Mouse (Mus musculus): Measurements from ENCODE around the gene Rgs8. TPM values are rescaled to one million over a fixed set of nuclear protein-coding genes. Genes with fewer than 3 reads are reported as not detected.

Gene Rgs8
- polyA plus RNA-seq, 1 experiment from 2014 or later: 0.14 TPM

- H3K36me3 ChIP-seq: no peaks in the 10 kb centered on the region
- WGBS: 1% methylated on average over 18 of the region's 18 CpGs
- H3K4me2 ChIP-seq: peak within 1 kb of the TSS; percentile 64
- peaks cover 36% of the 10 kb centered on the region for H3K4me1 ChIP-seq
- H3K9ac ChIP-seq: peak within 1 kb of the TSS; percentile 42
- H3K27me3 ChIP-seq: no peaks in the 10 kb centered on the region
- peak within 1 kb of the TSS; percentile 79 for H3K27ac ChIP-seq
- peak; percentile 50 for ATAC-seq (ENCODE audit: borderline replicate concordance, extremely low read depth, low FRiP score, low TSS enrichment)
- H3K4me3 ChIP-seq: peak within 1 kb of the TSS; percentile 31
- H3K9me3 ChIP-seq: no peaks in the 10 kb centered on the region
Observed at GRCm38 (mm10) chr1:153749211-153749801, 96.5 kb downstream of the Rgs8 start, which contains the start of gene Rnasel. TSS of gene Rnasel (plus strand) at chr1:153749426.

Other genes starting within 250 kb of the Rgs8 start
- 0.15 and 0.36 TPM in 2 replicates for gene Shcbp1l, start 227.9 kb upstream of the Rgs8 start, polyA plus RNA-seq (2015; fragmentation: Nextera tagmentation; extraction: Ambion mirVana)
- gene Dhx9, start 165.4 kb upstream of the Rgs8 start, polyA plus RNA-seq (2015; fragmentation: Nextera tagmentation; extraction: Ambion mirVana): 30.7 and 34.1 TPM in 2 replicates
- 6.6 and 7.4 TPM in 2 replicates for gene Npl, start 103.0 kb upstream of the Rgs8 start, polyA plus RNA-seq (2015; fragmentation: Nextera tagmentation; extraction: Ambion mirVana)
- gene Rgs16, start 87.3 kb downstream of the Rgs8 start, polyA plus RNA-seq (2015; fragmentation: Nextera tagmentation; extraction: Ambion mirVana): 1.7 and 1.9 TPM in 2 replicates
- gene Rnasel, start 96.4 kb downstream of the Rgs8 start, polyA plus RNA-seq (2015; fragmentation: Nextera tagmentation; extraction: Ambion mirVana): 5.3 and 7.0 TPM in 2 replicates
- not detected in 2 replicates for gene Rgsl1, start 191.1 kb downstream of the Rgs8 start, polyA plus RNA-seq (2015; fragmentation: Nextera tagmentation; extraction: Ambion mirVana)
- gene Teddm1b, start 221.3 kb downstream of the Rgs8 start, polyA plus RNA-seq (2015; fragmentation: Nextera tagmentation; extraction: Ambion mirVana): 0.11 and 0.16 TPM in 2 replicates
- not detected in 2 replicates for gene Teddm1a, start 238.7 kb downstream of the Rgs8 start, polyA plus RNA-seq (2015; fragmentation: Nextera tagmentation; extraction: Ambion mirVana)
- 105 and 112 TPM in 2 replicates for gene Glul, start 246.9 kb downstream of the Rgs8 start, polyA plus RNA-seq (2015; fragmentation: Nextera tagmentation; extraction: Ambion mirVana)
- 0.40 and 0.41 TPM in 2 replicates for gene Teddm2, start 247.2 kb downstream of the Rgs8 start, polyA plus RNA-seq (2015; fragmentation: Nextera tagmentation; extraction: Ambion mirVana)